Mouse (Mus musculus) spleen, postnatal 14 days (tissue): ENCODE measurements around the gene Zcchc14.
"Not testable (repeated sequence)": the region's sequence is repeated elsewhere in the genome, so short reads cannot be mapped to it uniquely, and the experiment has no call there.

ENCODE experiments used
- DNase-seq, 2 experiments: peaks; one replicate each; pipeline ENCODE4 v3.0.0; 2021 to 2022; ENCODE audit warnings: low spot score in 2 of 2

The Zcchc14 gene

DNA sequence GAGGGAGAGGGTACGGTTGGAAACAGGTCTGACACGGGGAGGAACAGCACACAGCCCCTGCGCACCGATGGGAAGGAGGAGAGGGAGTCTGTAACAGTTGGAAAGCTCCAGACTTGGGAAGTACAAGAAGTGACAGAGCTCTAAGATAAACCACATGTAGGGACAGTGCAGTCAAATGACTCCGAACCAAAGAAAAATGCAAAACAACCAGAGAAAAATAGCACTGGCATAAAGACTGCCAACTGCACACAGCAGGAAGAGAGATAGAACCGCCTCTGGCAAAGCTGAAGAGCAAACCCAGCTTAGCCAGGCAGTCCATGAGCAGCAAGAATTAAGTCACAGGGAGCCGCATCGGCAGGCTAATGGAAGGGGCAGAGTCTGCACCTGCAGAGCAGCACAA is 29.7 kb downstream of the Zcchc14 start:
- no peak for DNase-seq

DNA sequence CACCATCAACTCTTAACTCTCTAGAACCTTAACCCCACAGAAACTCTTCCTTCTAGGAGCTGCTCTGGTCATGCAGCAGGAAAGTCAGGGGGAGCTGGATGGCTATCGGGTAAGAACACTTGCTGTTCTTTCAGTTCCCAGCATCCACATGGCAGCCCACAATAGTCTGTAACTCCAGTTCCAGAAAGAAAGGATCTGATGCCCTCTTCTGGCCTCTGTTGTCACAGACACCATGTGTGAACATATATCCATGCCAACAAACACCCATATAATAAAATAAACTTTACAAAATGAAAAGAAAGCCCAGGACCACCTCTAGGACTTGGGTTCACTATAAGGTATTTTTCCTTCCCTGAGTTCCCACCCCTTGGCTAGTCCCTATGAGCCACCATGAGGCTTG is 30.8 kb downstream of the Zcchc14 start:
- no peak for DNase-seq

DNA sequence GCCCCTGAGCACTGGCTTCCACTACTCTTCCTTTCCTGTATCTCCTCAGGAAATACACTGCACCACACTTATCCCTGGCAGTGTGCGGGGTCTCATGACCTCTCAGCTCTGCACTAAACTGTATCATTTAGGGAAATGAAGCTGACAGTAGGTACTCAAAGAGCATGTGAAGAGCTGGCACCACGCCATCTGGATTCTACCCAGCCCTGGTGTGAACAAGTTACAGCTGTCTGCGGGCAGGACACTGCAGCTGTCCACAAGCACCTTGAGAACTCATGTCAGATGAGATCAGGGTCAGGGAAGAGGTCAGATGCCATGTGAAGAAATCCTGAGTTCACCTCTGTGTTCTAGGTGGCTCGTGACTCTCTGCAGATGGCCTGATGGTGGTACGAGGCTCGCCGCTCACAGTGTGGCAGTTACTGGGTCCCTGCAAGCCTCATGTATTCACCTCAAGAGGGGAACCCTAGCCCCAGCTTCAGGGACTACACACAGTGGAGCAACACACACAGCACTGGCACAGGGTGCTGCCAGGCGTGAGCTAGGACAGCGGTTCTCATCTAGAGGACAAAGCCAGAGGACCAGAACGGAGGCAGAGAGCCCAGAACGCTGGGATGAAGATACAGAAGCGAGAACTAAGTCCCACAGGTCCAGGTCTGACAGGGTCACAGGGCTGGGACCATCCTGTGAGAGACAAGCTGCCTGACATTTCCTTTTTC is 31.7 kb downstream of the Zcchc14 start:
- DNase-seq: no peak

DNA sequence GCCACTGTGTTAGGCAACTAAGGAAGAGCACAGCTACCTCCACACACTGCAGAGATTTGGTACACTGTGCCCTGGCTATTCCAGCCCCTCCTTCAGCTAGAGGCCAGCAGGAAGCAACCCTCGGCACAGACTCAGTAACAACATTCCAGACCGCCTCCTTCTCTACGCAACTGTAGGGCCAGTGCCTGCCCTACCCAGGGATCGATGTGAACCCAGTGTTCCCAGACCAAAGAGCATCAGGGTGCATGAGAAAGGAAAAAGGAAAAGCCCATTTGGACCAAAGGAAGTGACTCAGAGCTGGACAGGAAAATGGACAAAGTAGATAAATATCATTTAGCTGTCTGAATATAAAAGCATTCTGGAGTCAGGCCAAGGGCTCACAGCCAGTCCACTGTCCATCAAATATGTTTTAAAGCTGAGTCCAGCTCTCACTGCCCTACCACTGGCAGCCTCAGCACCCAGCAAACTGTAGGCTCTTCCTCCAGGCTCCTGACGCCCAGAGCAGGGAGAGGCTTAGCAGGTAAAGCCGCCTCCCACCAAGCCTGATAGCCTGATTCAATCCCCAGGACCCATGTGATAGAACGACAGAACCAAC is 33.2 kb downstream of the Zcchc14 start:
- no peak for DNase-seq

DNA sequence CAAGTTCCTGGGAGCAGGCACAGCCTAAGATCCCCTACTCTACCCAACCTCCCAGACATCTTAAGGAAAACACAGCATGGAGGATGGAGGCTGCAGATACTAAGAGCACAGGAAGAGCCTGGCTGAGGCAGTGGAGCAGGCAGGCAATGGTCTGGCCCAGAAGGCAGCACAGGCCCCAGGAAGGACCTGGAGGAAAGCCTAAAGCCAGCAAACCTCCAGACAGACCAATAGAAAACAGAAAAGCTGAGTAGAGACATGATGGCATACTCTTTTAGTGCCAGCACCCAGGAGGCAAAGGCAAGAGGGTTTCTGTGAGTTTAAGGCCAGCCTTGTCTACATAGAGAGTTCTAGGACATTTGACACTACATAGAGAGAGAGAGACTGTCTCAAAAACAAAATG is 39.3 kb downstream of the Zcchc14 start:
- no peak for DNase-seq

DNA sequence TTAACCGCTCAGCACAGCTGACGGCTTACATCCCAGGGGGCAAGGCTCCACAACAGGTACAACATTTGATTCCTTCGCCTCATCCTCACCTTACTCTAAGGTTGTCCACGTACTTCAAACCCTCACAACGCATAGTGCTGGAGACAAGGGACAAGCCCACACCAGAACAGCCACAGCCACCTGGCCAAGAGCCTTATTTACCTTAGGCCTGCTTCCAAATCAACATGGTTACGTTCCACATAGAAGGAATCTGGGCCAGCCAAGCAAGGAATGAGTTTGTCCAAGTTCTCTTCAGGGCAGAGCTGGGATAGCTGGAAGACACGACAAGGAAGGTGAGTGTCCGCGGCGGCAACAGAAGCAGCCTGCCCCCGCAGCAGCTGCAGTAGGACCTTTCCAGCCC is 42.8 kb downstream of the Zcchc14 start:
- no peak for DNase-seq

DNA sequence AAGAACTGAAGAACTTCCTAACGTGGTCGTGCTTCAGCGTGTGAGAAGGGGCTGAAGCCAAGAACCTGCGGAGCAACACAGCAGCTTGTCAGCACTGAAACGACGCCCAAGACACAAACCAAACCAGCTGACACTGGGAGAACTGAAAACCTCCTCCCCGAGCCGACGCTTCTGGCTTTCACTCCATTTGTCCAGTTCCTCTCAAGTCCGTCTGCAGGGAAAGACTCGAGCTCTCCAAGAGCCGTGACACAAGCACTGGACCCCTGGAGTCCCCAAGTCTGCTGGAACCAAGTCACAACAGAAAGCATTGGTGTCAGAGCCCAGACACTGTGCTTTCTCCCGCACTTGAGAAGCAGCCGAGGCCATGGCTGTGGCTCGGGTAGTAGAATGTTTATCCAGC is 43.5 kb downstream of the Zcchc14 start:
- DNase-seq: no peak

DNA sequence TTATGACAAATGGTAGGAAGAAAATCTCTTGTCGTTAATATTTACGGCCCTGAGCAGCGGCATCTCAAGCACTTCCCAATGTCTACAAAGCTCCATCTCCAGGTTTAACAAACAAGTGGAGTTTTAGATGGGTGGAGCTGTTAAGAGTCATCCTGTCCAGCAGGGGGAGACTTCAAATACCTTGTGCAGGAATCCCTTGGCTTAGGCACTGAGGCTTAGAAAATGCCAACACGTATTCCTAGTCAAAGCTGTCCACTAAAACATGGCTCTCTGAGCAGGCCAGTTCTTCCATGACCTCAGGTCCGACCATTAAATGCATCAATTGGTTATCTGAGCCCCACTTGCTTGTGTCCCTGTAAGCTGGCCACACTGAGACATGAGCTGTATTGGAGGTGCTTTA is 45.0 kb downstream of the Zcchc14 start:
- DNase-seq: no peak

DNA sequence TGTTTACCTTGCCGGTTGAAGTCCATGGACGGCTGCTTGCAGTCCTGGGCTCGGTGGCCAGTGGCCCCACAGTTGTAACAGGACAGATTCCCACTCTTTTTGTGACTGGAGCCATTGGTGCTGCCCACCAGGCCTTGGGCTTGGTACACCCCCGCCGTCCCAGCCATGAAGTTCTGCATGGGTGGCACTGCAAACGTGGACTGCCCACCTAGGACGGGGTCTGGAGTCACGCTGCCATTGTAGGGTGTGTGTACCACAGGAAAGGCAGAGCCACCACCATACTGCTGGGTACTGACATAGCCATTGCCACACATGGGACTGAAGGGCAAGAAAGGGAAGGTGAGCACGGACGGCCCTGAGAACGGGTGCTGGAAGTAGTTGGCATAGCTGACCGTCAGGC is 48.9 kb downstream of the Zcchc14 start:
- no peak for DNase-seq

DNA sequence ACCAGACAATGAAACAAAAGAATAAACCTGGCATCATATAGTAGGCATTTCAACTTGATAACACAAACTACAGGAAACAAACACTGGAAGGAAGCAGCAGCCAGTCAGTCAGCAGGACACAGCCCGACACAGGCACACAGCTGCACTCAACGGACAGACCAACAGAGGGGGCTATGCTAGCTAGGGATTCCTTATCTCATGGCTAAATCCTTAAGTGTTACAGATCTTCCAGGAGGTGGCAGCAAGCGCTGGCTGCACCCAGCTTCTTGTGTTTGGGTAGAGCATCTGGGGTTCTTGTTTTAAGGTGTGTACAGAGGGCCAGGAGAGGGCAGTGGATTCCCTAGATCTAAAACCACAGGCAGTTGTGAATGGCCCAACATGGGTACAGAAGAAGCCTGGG is 49.8 kb downstream of the Zcchc14 start:
- DNase-seq: no peak

DNA sequence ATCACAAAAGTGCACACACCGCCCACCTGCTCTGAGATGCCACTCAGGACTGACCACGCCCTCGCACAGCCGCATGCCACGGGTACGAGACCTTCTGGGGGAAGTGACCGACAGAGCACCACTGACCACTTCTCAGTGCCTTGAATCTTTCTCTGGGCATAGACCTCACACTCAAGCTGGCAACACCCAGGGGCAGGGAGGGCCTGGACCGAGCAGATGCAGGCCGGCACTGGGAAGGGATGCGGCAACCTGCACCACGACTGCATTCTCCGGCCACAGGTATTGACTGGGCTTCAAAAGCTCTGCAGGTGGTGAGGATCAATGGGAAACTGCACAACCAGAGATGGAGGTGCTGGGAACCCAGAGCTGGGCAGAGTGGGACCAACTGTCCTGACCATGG is 50.3 kb downstream of the Zcchc14 start:
- DNase-seq: no peak

DNA sequence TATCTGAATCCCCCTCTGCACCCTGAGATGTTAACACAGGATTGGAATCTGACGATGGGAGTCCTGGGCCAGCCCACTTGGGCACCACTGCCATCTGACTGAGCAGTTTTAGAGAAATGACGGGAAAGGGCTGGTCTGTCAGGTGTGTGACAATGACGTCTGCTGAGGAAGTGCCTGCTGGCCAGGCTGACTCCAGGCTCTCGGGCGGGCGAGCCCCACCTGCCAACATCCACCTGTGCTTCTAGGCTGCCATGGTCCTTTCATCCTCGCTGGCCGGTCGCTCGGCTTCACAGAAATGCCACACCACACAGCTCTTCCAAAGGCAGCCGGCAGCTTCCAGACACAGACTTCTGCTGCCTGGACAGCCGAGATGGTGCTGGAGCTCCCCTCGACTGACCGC is 52.9 kb downstream of the Zcchc14 start:
- no peak for DNase-seq

DNA sequence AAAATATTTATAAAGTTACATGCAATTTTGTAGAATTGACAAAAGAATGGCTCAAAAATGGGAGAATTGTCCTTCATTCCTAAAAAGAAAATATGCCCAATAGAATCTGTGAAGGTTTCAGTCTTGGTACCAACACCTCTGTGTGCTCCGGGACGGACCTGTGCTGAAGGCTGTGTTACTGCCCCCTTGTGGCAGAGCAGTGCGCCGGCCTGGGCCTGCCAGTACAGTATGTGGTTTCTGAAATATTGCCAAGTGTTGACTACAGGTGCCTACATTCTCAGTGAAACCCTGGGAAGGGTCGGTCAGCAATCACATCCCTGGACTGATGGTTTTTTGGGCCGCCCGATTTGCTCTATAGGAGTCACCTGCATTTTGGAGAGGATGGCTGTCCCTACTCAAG is 53.8 kb downstream of the Zcchc14 start:
- DNase-seq: peak; percentile 53 to 75

DNA sequence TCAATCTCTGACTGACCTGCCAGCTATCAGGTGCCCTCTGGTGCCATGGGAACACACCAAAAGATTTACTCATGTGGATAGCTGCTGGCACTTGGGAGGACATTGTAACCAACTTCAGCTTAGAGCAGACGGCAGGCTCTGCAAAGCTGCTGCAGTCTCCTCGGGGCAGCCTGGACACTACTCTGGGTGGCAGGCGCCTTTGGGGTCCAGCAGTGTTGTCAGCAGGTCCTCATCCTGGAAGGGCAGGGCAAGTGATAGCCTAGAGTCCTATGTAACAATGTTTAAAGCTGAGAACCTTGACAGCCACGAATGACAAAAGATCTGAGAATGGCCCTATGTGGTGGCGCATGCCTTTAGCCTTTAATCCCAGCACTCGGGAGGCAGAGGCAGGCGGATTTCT is 54.5 kb downstream of the Zcchc14 start:
- no peak for DNase-seq

DNA sequence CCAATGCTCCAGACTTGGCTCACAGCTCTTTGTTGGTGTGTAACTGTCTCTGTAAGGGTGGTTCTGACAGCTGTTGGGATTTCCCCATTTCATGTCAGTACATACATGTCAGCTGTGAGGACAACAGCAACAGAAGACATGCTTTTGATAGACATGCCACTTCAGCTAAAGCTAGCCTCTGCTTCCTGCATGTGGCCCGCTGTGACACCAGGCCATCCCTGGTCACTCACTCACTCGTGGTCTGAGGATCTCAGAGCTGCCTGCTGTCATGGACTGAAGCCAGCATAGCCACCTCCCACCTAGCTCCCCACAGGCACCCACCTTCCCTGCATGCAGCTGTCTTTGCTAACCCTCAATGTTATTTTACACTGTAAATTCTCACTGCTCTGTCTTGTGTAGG is 55.2 kb downstream of the Zcchc14 start:
- DNase-seq: not testable (repeated sequence)

DNA sequence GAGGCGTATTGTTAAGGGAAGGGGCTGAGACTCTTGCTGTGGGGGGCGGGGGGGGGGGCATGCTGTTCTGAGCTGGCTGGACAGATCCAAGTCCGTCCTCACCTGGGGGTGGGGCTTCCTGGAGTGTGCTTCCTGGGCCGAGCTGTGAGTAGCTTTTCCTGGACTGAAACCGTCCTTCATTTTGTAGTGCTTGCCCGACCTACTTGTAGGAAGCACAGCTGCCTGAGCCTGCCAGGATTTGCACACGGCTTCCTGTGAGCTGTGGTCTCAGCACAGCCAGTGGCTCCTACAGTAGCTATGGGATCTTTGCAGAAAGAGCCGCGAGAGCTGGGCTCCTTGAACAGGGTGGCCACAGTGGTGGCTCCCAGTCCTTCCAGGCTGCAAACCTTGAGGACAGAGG is 58.7 kb downstream of the Zcchc14 start:
- no peak for DNase-seq

DNA sequence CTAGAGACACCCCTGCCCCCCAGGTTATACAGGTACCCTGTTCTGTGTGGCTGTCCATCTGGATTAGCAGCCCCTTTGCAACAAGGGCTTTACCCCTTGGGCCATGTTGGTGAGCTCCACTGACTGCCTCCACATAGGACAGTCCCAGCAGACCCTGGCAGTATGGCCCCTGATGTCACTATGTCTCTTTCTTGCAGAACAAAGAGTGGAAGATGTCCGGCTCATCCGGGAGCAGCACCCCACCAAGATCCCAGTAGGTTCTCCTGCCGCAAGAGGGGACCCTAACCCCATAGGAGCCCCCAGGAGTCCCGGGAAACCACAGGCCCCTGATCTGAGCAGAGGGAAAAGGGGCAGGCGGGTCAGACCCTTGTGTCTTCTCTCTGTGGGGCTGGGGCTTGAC is 59.4 kb downstream of the Zcchc14 start:
- no peak for DNase-seq

DNA sequence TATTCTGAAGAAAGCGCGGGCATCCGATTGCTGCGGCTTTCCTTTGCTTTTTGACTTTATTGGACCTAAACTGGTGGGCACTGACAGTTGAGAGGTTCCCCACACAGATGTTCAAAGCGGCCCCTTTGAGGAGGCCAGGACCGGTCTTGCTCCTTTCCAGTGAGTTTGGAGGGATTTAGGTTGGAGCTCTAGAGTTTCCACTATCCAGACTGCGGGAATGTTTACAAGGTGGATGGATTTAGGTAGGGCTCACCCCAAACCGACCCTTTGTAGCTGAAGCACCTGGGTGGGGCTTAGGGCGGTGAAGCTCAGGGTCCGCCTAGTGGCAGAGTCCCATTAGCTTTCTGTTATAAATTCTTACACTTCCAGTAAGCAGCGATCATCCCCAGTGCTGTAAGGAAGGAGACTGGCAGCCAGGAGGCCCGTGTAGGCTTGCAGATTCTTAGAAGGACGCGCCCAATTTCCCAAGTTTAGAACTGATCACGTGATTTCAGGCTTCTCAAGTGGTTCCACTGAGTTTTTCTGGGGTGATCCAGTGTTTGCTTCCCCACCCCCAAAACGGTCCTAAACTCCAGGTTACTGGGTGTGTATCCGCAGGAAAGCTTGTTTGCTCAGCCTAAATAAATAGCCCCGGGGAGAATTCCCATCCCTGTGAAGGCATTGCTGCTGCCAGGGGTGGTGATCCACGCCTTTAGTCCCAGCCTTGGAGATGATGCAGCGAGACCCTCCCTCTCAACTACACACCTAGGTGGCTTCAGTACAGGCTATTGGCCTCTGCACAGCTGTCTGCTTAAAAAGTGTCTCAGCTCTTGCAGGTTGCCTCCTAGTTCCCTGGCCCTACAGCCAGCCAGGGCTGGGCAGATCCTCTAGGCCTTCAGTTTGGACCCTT is 61.3 kb downstream of the Zcchc14 start:
- DNase-seq: peak in 1 of 2 experiments; percentile 47

DNA sequence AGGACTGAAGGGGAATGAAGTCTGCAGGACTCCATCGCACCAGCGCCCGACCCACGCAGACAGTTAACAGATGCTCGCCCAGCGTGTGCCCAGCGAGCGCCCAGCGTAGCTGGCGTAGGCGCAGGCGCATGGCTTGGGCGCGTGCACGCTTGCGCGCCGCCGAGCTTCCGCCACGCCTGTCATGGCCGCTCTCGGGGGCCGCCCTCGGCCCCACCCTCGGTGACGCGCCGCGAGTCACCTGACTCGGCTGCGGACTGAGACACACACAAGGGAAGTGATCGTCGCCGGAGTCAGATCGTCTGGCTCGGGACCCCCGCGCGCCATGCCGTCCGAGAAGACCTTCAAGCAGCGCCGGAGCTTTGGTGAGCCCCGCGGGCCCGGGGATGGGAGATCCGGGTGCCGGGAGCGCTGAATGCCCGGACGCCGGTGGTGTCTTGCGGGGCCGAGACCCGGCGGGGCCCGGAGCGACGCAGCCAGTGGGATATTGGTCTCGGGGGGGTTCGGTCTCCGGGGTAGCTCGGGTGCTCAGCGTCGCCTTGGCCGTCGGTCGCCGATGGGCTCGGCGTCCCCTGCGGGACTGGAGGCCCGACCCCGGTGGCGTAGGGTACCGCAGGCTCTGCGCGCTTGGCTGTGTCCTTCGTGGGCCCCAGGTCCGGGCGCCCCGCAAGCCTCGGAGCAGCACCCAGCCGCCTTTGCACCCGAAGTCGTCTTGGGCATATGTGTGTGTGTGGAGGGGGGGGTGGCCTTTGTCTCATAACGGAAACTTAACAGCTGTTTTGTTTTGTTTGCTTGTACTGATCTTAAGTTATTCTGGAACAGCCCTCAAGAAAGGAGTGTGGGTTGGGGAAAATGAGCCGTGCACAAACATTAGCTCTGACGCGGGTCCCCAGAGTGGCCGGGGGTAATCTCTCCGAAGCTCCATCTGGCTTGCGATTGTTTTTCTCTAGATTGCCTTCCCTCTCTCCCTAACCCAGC is 62.2 kb downstream of the Zcchc14 start, which contains the start of gene Map1lc3b:
TSS of gene Map1lc3b (plus strand) at position 159 of the 975 bp plus-strand sequence.
- DNase-seq: peak; percentile 96 to 99

DNA sequence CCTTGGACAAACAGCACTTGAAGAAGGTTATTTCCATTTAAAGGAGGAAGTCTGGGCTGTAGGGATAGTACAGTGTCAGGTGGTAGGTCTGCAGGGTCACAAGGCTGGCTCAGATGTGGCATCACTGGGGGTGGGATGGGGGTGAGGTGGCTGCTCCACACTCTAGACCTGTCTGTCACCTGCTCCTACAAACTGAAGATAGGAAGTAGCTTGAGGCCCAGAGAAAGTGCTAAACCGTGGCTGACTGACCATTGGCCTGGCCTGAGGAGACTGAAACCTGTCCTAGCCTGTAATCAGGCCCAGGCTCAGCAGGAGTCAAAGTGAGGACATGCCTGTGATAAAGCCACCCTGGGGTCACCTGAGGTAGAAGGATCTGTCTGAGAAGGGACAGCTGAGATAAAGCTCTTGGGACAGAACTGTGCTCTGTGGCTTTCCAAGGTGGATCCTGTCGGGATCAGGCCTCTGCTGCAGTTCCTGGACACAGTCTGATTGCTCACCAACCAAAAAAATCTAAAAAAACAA is 63.4 kb downstream of the Zcchc14 start:
- DNase-seq: no peak

DNA sequence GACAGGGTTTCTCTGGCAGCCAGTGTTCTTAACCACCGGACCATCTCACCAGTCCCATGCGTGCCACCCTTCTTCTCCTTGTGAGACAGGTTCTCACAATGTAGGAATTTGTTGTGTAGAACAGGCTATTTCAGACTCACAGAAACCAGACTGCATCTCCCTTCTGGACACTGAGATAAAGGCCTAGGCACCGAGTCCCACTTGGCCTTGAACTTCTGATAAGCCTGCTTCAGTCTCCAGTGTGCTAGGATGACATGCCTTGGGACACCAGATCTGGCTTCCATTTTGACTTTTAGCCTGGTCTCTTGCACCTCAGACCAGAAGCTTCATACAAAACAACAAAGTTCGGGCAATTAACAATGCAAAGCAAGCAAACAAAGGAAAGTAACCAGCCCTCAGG is 64.0 kb downstream of the Zcchc14 start:
- no peak for DNase-seq
